Mouse (Mus musculus) myocyte (in vitro differentiated cells): ENCODE measurements around the gene Zc3h18.

Source experiments
- E2F4 ChIP-seq: IDR thresholded peaks from one replicate; pipeline ENCODE4 v1.6.1; 2011; ENCODE audit warnings: mild to moderate bottlenecking, control low read depth, moderate library complexity; ENCODE audit not compliant: insufficient read depth
- MAX ChIP-seq: IDR thresholded peaks from one replicate; pipeline ENCODE4 v1.6.1; 2011; ENCODE audit warnings: low read depth, mild to moderate bottlenecking, control low read depth
- MYOD1 ChIP-seq, 3 experiments: IDR thresholded peaks; one replicate each; pipeline ENCODE4 v1.6.1; 2011; ENCODE audit warnings: control low read depth in 2 of 3, low read depth in 2 of 3, mild to moderate bottlenecking in 2 of 3, moderate library complexity in 1 of 3; ENCODE audit not compliant: insufficient read length in 2 of 3, control insufficient read depth in 1 of 3
- POLR2A ChIP-seq: IDR thresholded peaks from one replicate; pipeline ENCODE4 v1.6.1; 2011; ENCODE audit warnings: low read depth, mild to moderate bottlenecking, control low read depth, moderate library complexity; ENCODE audit not compliant: insufficient read length
- POLR2AphosphoS2 ChIP-seq: IDR thresholded peaks from one replicate; pipeline ENCODE4 v1.6.1; 2011; ENCODE audit warnings: low read depth, control low read depth; ENCODE audit not compliant: insufficient read length
- TCF12 ChIP-seq: IDR thresholded peaks from one replicate; pipeline ENCODE4 v1.6.1; 2011; ENCODE audit warnings: mild to moderate bottlenecking, control low read depth; ENCODE audit not compliant: poor library complexity, insufficient read depth, severe bottlenecking

DNA sequence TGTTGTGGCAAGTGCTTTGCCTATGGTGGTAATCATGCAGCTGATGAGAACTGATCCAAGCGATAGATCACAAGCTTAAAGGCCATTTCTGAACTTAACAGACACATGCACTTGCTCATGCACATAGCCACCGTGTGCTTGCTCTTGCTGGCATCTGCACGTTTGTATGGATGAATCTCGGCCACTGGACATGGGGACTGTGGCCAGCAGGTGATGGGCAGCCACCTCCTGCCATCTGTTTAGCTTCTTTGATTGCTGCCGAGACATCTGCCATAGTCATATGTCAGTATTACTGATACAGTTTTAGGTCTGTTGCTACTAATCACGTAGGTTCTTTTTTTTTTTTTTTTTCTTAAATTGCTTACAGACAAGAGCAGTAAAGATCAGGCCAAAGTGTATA, 18.9 kb downstream of the Zc3h18 start:
- no peak for TF ChIP-seq POLR2A
- TF ChIP-seq E2F4, result no peak
- TF ChIP-seq POLR2AphosphoS2, result no peak
- no peak for TF ChIP-seq TCF12
- no peak for TF ChIP-seq MYOD1 (IDR thresholded peaks at IDR 0.05; ENCODE audit: control insufficient read depth in 1 of 3, insufficient read length in 2 of 3, low read depth in 2 of 3)
- no peak for TF ChIP-seq MAX
